In the genomic region with DNA sequence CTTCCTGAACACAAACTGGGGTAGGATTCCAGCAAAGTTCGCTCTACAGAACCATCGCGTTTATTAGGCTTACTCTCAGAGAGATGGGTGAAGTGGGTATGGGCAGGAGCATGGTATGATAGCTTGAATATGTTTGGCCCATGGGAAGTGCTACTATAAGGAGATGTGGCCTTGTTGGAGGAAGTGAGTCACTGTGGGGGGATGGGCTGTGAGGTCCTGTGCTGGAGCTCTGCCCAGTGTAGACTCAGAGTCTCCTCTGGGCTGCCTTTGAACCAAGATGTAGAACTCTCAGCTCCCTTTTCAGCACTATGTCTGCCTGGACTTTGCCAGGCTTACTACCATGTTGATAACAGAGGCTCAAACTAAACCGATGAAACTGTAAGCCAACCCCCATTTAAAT, we compare ENCODE assay signal across 18 mouse cellular contexts.
A peak's percentile ranks its signal among the peaks of the same experiment; 100 is the strongest.
DNase-seq lines count a peak whose midpoint lies in the region; ATAC-seq and TF ChIP-seq lines count a peak whose summit lies in the region.
"Had no signal": no experiment of that assay in that cellular context is flagged by ENCODE, and none has a peak within 500 bp of the region (broad histone marks: within the 10 kb centered on the region; RNA-seq: fewer than 3 reads in every experiment).

No protein-coding gene starts in this region.

- TF ChIP-seq CTCF in C2C12 (IDR thresholded peaks at IDR 0.05; ENCODE audit: control insufficient read depth, insufficient read depth, insufficient read length): no peak

- no peaks in the 10 kb centered on the region for H3K79me2 ChIP-seq in C2C12 (ENCODE audit: control insufficient read depth, insufficient read depth)

- no peak overlapping the region for H3K27ac ChIP-seq in hindbrain, embryonic 10.5 days
- no peak overlapping the region for H3K27ac ChIP-seq in neural tube, embryonic 15.5 days (replicated peaks)
- H3K27ac ChIP-seq: embryonic facial prominence, embryonic 13.5 days; hindbrain, embryonic 14.5 days; liver, embryonic 12.5 days; midbrain, embryonic 10.5 days had no signal

- H3K4me3 ChIP-seq in C2C12 (ENCODE audit: insufficient read depth, poor library complexity, severe bottlenecking): no peak overlapping the region
- no peak overlapping the region for H3K4me3 ChIP-seq in hindbrain, embryonic 10.5 days
- H3K4me3 ChIP-seq in neural tube, embryonic 15.5 days (replicated peaks): no peak overlapping the region
- H3K4me3 ChIP-seq: embryonic facial prominence, embryonic 13.5 days; liver, embryonic 12.5 days; midbrain, embryonic 10.5 days had no signal

- H3K79me3 ChIP-seq in C2C12 (ENCODE audit: low read depth): no peaks in the 10 kb centered on the region

- no peak overlapping the region for H3ac ChIP-seq in C2C12 (ENCODE audit: control insufficient read depth, insufficient read length, low read depth)

- H3K36me3 ChIP-seq in C2C12 (ENCODE audit: control insufficient read depth, insufficient read depth): no peaks in the 10 kb centered on the region
- H3K36me3 ChIP-seq in hindbrain, embryonic 10.5 days: no peaks in the 10 kb centered on the region
- no peaks in the 10 kb centered on the region for H3K36me3 ChIP-seq in neural tube, embryonic 15.5 days
- H3K36me3 ChIP-seq: embryonic facial prominence, embryonic 13.5 days; liver, embryonic 12.5 days; midbrain, embryonic 10.5 days had no signal

- no peaks in the 10 kb centered on the region for H3K4me1 ChIP-seq in hindbrain, embryonic 10.5 days (replicated peaks)
- no peaks in the 10 kb centered on the region for H3K4me1 ChIP-seq in neural tube, embryonic 15.5 days
- H3K4me1 ChIP-seq: embryonic facial prominence, embryonic 13.5 days; liver, embryonic 12.5 days; midbrain, embryonic 10.5 days had no signal

- H3K9me3 ChIP-seq in hindbrain, embryonic 10.5 days: no peaks in the 10 kb centered on the region
- H3K9me3 ChIP-seq in neural tube, embryonic 15.5 days (replicated peaks): no peaks in the 10 kb centered on the region
- H3K9me3 ChIP-seq: embryonic facial prominence, embryonic 13.5 days; liver, embryonic 12.5 days; midbrain, embryonic 10.5 days had no signal

- no peaks in the 10 kb centered on the region for H3K27me3 ChIP-seq in C2C12 (ENCODE audit: control insufficient read depth, insufficient read depth, insufficient read length)
- H3K27me3 ChIP-seq in hindbrain, embryonic 10.5 days (ENCODE audit: insufficient read depth, poor library complexity, severe bottlenecking): no peaks in the 10 kb centered on the region
- no peaks in the 10 kb centered on the region for H3K27me3 ChIP-seq in neural tube, embryonic 15.5 days (replicated peaks)
- H3K27me3 ChIP-seq: embryonic facial prominence, embryonic 13.5 days; liver, embryonic 12.5 days had no signal

- intact Hi-C loops in heart, postnatal 14 days (cut with DNase I): no loop called here
- intact Hi-C loops in left cerebral cortex, postnatal 36 days (cut with DNase I): loop anchor here (10.0 kb wide), 1 partner anchor 96 kb away; no protein-coding TSS in a partner anchor

- ATAC-seq in granulocyte monocyte progenitor cell, adult 5-6 weeks (replicated peaks; ENCODE audit: poor library complexity, severe bottlenecking): peak; percentile 35
- ATAC-seq in neural tube, embryonic 15.5 days (ENCODE audit: low FRiP score): no peak
- ATAC-seq: intestine, embryonic 16.5 days; liver, embryonic 12.5 days had no signal

- 94% methylated on average over 4 of the region's 4 CpGs for WGBS in hindbrain, embryonic 10.5 days
- 94% methylated on average over 4 of the region's 4 CpGs for WGBS in neural tube, embryonic 15.5 days

- peak; percentile 8 to 31 for DNase-seq in heart, postnatal 14 days
- DNase-seq in heart, adult 8-10 months (ENCODE audit: low spot score): no peak
- peak; percentile 60 for DNase-seq in NIH3T3 (ENCODE audit: low read depth)
- no peak for DNase-seq in hindbrain, embryonic 10.5 days (ENCODE audit: low spot score)
- no peak for DNase-seq in left cerebral cortex, postnatal 36 days (ENCODE audit: low spot score in 2 of 2)
- DNase-seq: cerebellum, adult 18-20 months; gastrocnemius, postnatal 14 days; kidney, postnatal 14 days; lung, postnatal 14 days; thymus, postnatal 14 days had no signal

- H3K4me2 ChIP-seq in neural tube, embryonic 15.5 days: no peak overlapping the region
- H3K4me2 ChIP-seq: embryonic facial prominence, embryonic 13.5 days; hindbrain, embryonic 14.5 days; liver, embryonic 12.5 days had no signal

- no peak overlapping the region for H3K9ac ChIP-seq in neural tube, embryonic 15.5 days (replicated peaks)
- H3K9ac ChIP-seq: embryonic facial prominence, embryonic 13.5 days; hindbrain, embryonic 14.5 days; liver, embryonic 12.5 days had no signal

TF ChIP-seq in C2C12, 6 proteins besides CTCF, POLR2A, EP300 and RAD21:
- TF ChIP-seq MYOD1 (IDR thresholded peaks at IDR 0.05; ENCODE audit: control insufficient read depth, insufficient read length, low read depth) (no peak), USF1 (IDR thresholded peaks at IDR 0.05; ENCODE audit: low read depth) (no peak), FOSL1 (IDR thresholded peaks at IDR 0.05; ENCODE audit: insufficient read depth, low read length, poor library complexity, severe bottlenecking) (peak; percentile 64), CEBPB (IDR thresholded peaks at IDR 0.05; ENCODE audit: low read depth) (no peak), MAX (IDR thresholded peaks at IDR 0.05) (no peak), MYOG (IDR thresholded peaks at IDR 0.05; ENCODE audit: control insufficient read depth, extremely low read depth, insufficient read length) (no peak)

Comparison
In these comparisons a context has a peak if more than half of its experiments do, and no peak if none do; other contexts are left out.
1. DNase-seq: peak in heart, postnatal 14 days (2 of 2) and NIH3T3 (single experiment); none in heart, adult 8-10 months (single experiment), hindbrain, embryonic 10.5 days (single experiment) and left cerebral cortex, postnatal 36 days (0 of 2).